Mouse (Mus musculus) testis, postnatal 14 days (tissue): ENCODE data around the gene Elovl6.

Experiments used
- DNase-seq: peaks from one replicate; pipeline ENCODE4 v3.0.0; 2021; ENCODE audit warnings: low spot score

Elovl6 gene

GRCm38 (mm10) chr3:129541456-129541855, 9.3 kb downstream of the Elovl6 start:
- DNase-seq = no peak

GRCm38 (mm10) chr3:129543376-129543775, 11.2 kb downstream of the Elovl6 start:
- no peak for DNase-seq

- no peak for DNase-seq
These were observed 12.1 kb downstream of the Elovl6 start for GRCm38 (mm10) chr3:129544217-129544616.

GRCm38 (mm10) chr3:129545228-129545627, 13.1 kb downstream of the Elovl6 start:
- no peak for DNase-seq

DNA sequence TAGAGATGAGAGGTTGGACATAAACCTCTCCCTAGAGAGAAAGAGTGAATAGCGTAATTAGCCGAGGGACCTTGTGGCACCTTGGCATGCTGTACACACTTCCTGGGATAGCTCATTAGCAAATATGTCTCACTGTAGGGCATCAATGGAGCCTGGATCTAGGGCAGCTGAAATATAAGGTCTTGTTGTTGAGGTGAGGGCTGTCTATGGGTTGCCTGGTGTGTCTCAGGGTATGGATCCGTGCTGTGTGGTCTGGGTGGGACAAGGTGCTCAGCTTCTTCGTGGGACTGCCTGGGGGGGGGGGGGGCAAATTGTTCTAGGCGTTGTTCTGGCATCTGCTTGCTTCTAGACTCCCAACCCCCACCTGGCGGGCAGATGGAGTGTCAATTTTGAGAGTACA, 13.6 kb downstream of the Elovl6 start:
- no peak for DNase-seq

DNA sequence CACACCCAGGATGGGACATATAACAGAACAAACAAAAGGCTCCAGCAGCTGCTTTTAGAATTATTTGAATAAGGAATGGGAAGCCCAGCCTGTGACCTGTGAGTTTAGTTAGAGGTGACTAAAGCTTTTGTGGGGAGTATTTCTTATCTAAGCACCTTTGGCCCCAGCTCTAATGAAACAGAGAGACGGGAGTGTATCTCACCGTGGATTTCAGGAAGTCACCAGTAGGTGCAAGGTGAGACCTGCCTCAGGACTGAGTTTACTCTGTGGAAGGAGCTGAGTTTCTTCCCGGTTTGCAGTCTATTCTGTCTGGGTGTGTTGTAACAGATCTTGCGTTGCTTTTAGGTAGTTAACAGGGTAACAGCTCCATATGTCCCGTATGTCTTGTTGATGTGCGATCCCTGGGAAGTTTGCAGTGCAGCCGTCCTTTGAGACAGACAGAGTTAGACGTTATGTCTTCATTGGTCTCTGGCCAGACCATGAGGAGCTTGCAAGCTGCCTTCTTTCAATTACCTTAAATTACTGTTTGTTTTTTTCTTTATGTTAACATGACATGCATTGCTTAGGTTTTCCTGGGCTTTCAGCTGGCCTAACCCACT, 15.8 kb downstream of the Elovl6 start:
- no peak for DNase-seq

- no peak for DNase-seq
These were observed 16.6 kb downstream of the Elovl6 start for GRCm38 (mm10) chr3:129548760-129549159.

- DNase-seq = no peak
These were observed 17.4 kb downstream of the Elovl6 start for GRCm38 (mm10) chr3:129549546-129549945.

DNA sequence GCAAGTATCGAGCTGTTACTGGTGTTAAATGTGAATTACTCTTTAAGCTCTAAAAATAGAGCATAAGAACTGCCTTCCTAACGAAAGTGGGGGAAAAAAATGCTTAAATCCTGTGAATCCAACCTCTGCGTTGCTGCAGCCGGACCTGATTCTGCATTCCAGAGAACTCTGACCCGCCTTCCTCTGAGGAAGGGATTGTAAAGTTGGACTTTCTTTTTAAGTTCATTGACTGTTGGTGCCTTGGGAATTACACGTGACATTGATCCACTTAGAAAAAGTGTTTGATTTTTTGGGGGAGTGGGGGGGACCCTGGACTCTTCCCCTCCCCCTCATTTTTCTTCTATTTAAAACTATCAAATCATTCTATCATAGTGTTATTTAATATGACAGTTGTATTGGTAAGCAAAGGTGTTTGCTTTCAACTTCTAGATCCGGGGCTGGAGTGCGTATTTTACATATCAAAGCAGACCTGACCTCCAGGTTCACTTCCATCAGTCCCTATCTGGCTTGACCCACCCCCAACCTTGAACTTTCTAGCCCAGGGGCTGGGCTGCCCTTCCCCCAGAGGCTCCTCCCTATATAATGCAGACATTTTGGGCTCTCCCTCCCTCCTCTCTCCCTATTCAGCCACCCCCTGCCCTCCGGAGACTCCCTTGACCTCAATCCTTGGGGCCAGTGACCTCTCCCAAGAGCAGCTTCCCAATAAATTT, 19.6 kb downstream of the Elovl6 start:
- no peak for DNase-seq

DNA sequence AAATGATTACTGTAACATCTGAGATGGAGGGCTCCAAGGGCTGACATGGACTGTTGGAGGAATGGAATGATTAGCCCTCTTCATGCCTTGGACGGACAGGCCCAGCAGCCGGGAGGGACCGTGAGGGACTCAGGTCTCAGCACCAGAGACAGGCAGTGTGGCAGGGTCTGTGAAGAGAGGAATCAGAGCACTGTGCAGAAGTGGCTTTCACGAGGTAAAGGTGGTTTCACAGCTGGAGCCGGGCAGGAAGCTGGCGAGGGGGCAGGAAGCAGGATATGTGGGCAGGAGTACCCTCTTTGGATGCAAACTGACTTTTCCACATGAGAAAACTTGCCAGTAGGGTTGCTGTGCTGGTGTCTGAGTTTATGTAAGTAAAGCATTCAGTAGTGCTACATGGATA, 20.2 kb downstream of the Elovl6 start:
- DNase-seq = no peak

DNA sequence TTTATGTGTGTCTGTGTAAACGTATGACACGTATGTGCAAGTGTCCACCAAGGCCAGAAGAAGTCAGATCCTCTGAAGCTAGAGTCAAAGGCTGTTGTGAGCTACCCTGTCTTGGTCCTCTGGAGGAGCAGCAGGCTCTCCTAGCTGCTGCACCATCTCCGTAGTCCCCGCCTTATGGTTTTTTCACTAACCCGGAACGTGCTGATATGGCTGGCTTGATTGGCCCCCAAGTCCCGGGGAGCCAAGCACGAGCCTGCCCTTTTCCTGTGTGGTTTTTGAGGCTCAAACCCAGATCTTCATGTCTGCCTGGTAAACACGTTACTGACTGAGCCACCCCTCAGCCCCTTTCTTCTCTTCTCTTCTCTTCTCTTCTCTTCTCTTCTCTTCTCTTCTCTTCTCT, 21.0 kb downstream of the Elovl6 start:
- DNase-seq = no peak

DNA sequence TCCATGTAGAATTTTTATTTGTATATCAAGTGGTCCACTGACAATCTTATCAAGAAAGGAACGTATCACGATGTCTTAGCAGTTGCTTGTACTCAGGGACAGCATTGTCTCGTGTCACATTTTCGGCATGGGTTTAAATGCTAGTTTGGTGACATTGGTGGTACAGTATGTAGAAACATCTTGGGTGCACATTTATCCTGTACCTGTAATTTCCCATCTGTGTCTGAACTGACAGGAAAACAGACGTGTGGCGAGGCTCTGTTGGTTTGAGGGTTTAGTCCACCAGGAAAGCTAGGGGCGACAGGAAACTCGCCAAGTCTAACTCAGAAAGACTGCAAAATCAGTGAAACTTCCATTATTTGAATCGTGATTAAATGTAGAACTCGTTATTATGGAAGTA, 21.5 kb downstream of the Elovl6 start:
- no peak for DNase-seq

- DNase-seq = no peak
These were observed 22.3 kb downstream of the Elovl6 start for GRCm38 (mm10) chr3:129554436-129554835.

- no peak for DNase-seq
These were observed 24.9 kb downstream of the Elovl6 start for GRCm38 (mm10) chr3:129557048-129557447.

DNA sequence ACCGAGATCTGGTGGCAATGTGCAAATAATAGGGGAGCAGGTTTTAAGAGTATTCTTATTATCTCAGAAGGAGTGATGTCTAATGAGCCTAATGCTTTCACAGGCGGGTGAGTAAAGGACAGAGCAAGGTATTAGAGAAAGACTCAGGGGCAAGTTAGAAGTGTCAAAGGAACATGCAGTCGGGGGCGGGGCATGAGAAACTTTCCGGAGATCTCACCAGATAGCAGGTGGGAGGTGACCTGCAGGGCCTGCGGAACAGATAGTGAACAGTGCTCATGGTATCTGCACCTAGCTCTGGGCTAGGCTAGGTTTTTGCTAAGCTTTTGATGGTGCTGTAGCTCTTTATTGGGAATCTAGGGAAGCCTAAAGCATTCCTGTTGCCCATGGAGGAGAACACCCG, 25.4 kb downstream of the Elovl6 start:
- DNase-seq = no peak

- no peak for DNase-seq
These were observed 26.1 kb downstream of the Elovl6 start for GRCm38 (mm10) chr3:129558016-129558955.

GRCm38 (mm10) chr3:129560068-129560467, 27.9 kb downstream of the Elovl6 start:
- no peak for DNase-seq

- DNase-seq = no peak
These were observed 28.9 kb downstream of the Elovl6 start for GRCm38 (mm10) chr3:129561011-129561410.

- DNase-seq = no peak
These were observed 29.7 kb downstream of the Elovl6 start for GRCm38 (mm10) chr3:129561853-129562252.

DNA sequence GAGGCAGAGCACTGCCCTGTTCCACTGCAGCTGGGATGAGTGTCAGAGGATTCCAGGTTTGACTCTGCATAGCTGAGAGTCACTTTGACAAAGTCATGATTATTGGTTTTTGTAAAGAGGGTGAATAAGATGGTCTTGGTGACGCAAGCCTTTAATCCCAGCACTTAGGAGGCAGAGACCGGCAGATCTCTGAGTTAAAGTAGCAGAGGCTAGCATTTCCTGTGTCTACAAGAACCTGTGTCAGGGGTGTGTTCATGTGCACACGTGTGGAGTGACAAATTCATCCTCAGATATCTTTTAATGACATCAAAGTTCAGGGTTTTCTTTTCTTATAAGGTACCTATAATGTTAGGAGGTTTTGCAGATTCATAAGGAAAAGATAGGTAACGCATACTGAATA, 30.3 kb downstream of the Elovl6 start:
- no peak for DNase-seq

- DNase-seq = no peak
These were observed 31.7 kb downstream of the Elovl6 start for GRCm38 (mm10) chr3:129563807-129564206.

DNA sequence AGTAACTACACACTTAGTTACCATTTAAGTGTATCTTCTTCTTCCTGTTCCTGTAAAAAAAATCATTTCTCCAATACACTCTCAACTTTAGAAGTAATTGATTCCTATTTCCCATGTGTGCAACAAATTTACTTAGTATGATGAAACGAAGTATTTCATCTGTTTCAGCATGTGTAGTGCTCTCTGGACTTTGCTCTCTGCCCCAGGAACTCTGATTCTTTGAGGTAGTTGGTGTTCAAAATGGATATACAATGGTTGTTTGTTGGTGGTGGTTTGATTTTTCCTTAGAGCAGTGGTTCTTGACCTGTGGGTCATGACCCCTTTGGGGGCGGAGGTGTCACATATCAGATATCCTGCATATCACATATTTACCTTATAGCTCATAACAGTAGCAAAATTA, 32.7 kb downstream of the Elovl6 start:
- no peak for DNase-seq

DNA sequence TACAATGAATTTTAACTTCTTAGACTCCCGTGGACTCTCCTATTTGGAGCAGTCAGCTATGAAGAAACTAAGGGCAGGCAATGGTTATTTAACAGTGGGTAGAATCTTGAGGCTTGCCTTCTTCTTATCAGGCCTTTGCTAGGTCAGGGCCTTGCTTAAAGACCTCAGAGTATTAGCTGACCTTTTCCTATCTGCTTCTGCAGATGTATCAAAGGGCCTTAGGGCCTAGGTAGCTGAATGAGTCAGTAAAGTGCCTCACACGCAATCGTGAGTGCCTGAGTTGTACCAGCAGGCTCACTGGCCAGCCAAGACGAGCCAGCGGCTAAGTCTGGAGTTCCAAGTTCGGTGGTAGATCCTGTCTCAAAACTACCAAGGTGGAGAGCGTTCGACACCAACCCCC, 33.3 kb downstream of the Elovl6 start:
- no peak for DNase-seq
